Mouse (Mus musculus) MEL (cell line): ENCODE data around the gene Dusp14.

Source experiments
- CTCF ChIP-seq, 3 experiments: IDR thresholded peaks in 2 of 3; conservative IDR thresholded peaks in 1 of 3; 2 replicates each; pipeline ENCODE4 v1.5.1; 2011 to 2012; ENCODE audit warnings: low read length in 3 of 3, low read depth in 2 of 3, mild to moderate bottlenecking in 2 of 3, improper control_type of control experiment in 1 of 3, inconsistent platforms in 1 of 3, mixed read lengths in 1 of 3, moderate library complexity in 1 of 3; ENCODE audit not compliant: control insufficient read depth in 1 of 3, insufficient read depth in 1 of 3, poor library complexity in 1 of 3, severe bottlenecking in 1 of 3
- E2F4 ChIP-seq: IDR thresholded peaks from 2 replicates; pipeline ENCODE4 v1.6.1; 2011; ENCODE audit warnings: low read depth, low read length, improper control_type of control experiment, borderline replicate concordance
- GATA1 ChIP-seq: IDR thresholded peaks from 2 replicates; pipeline ENCODE4 v1.6.1; 2011; ENCODE audit warnings: low read depth, low read length, improper control_type of control experiment
- HCFC1 ChIP-seq: IDR thresholded peaks from 2 replicates; pipeline ENCODE4 v1.6.1; 2012; ENCODE audit warnings: low read depth, mild to moderate bottlenecking, inconsistent platforms, low read length, improper control_type of control experiment, moderate library complexity
- KAT2A ChIP-seq: conservative IDR thresholded peaks from 2 replicates; pipeline ENCODE4 v1.6.1; 2012; ENCODE audit warnings: low read depth, low read length, improper control_type of control experiment, inconsistent platforms
- MAFK ChIP-seq: IDR thresholded peaks from 2 replicates; pipeline ENCODE4 v1.6.1; 2011; ENCODE audit warnings: low read depth, mild to moderate bottlenecking, low read length, improper control_type of control experiment, borderline replicate concordance
- POLR2A ChIP-seq, 2 experiments: IDR thresholded peaks; 2 replicates each; pipeline ENCODE4 v1.6.1; 2011 to 2012; ENCODE audit warnings: low read length in 2 of 2, mild to moderate bottlenecking in 2 of 2, control low read depth in 1 of 2, improper control_type of control experiment in 1 of 2, low read depth in 1 of 2, moderate library complexity in 1 of 2; ENCODE audit not compliant: control insufficient read depth in 1 of 2, insufficient read depth in 1 of 2, poor library complexity in 1 of 2
- POLR2AphosphoS5 ChIP-seq: IDR thresholded peaks from 2 replicates; pipeline ENCODE4 v1.6.1; 2012; ENCODE audit warnings: low read depth, borderline replicate concordance, mild to moderate bottlenecking, inconsistent platforms, low read length, moderate library complexity, mixed read lengths
- TBP ChIP-seq: IDR thresholded peaks from 2 replicates; pipeline ENCODE4 v1.8.0; 2011; ENCODE audit warnings: low read depth, low read length, improper control_type of control experiment
- TCF12 ChIP-seq: IDR thresholded peaks from 2 replicates; pipeline ENCODE4 v1.6.1; 2014; ENCODE audit warnings: low read depth, mild to moderate bottlenecking, inconsistent platforms, low read length, improper control_type of control experiment, moderate library complexity
- UBTF ChIP-seq: IDR thresholded peaks from 2 replicates; pipeline ENCODE4 v1.6.1; 2012; ENCODE audit warnings: low read depth, mild to moderate bottlenecking, inconsistent platforms, low read length, improper control_type of control experiment, moderate library complexity, borderline replicate concordance; ENCODE audit not compliant: insufficient read depth
- ZC3H11A ChIP-seq: IDR thresholded peaks from 2 replicates; pipeline ENCODE4 v1.6.1; 2012; ENCODE audit warnings: low read depth, mild to moderate bottlenecking, inconsistent platforms, low read length, improper control_type of control experiment
- ZKSCAN1 ChIP-seq: IDR thresholded peaks from 2 replicates; pipeline ENCODE4 v1.6.1; 2012; ENCODE audit warnings: low read depth, mild to moderate bottlenecking, inconsistent platforms, low read length, improper control_type of control experiment, moderate library complexity

DNA sequence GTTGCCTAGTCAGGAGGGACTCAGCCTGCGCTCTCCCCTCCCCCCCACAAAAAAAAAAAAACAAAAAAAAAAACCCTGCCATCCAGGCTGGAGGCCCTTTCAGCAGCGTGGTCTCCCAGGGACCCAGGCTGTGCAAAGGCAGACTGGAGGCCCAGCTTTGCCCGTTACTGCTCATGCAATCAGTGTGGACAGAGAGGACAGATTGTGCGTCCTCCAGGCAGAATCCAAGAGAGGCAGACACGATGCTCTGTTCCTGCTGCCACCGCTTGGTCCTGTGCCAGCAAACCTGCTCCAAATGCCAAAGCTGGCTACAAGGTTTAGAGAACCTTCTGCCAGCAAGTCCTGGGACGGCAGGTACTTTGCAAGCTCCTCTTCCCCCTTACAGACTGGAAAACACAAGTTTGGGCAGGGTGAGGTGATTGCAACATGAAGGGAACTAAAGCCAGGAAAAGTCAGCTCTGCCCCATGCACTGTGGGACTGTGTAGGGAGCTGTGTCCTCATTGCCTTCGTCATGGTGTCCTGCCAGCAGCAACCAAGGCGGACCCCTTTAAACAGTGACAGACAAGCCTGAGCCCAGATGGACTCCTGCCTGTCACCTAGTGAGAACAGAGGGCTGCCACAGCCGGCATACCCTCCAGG lies 15.4 kb downstream of the Dusp14 start:
- no peak for TF ChIP-seq CTCF (IDR thresholded peaks at IDR 0.05 in 2 of 3, conservative IDR thresholded peaks at IDR 0.05 in 1 of 3; ENCODE audit: control insufficient read depth in 1 of 3, insufficient read depth in 1 of 3, low read depth in 2 of 3, low read length in 3 of 3, poor library complexity in 1 of 3, severe bottlenecking in 1 of 3)
- TF ChIP-seq ZKSCAN1: no peak
- TF ChIP-seq GATA1: no peak
- no peak for TF ChIP-seq ZC3H11A
- no peak for TF ChIP-seq KAT2A
- TF ChIP-seq MAFK: no peak
- no peak for TF ChIP-seq E2F4
- TF ChIP-seq TCF12: no peak
- no peak for TF ChIP-seq UBTF
- no peak for TF ChIP-seq POLR2AphosphoS5
- TF ChIP-seq POLR2A (IDR thresholded peaks at IDR 0.05; ENCODE audit: control insufficient read depth in 1 of 2, insufficient read depth in 1 of 2, low read depth in 1 of 2, low read length in 2 of 2, poor library complexity in 1 of 2): no peak
- no peak for TF ChIP-seq HCFC1
- no peak for TF ChIP-seq TBP
